Mouse (Mus musculus) heart, embryonic 13.5 days (tissue): Measurements from ENCODE around the gene Spg7. TPM values are rescaled to one million over a fixed set of nuclear protein-coding genes. Genes with fewer than 3 reads are reported as not detected.

ENCODE experiments used
- ATAC-seq: fragments of 200-750 bp; cut with Nextera tagmentation; 2 replicates; pipeline ENCODE4 v1.8.0; 2017; ENCODE audit warnings: moderate TSS enrichment; ENCODE audit not compliant: insufficient number of reproducible peaks, low FRiP score, low TSS enrichment; ENCODE audit errors: extremely low read depth
- H3K27ac ChIP-seq: fragments of 300-500 bp; sonication (generic); replicated peaks from 2 replicates; pipeline ENCODE4 v1.5.1; 2015; ENCODE audit warnings: moderate library complexity, mild to moderate bottlenecking, inconsistent platforms
- H3K27me3 ChIP-seq: fragments of 300-500 bp; sonication (generic); replicated peaks from 2 replicates; pipeline ENCODE4 v1.6.1; 2015; ENCODE audit warnings: mild to moderate bottlenecking, inconsistent platforms
- H3K36me3 ChIP-seq: fragments of 300-500 bp; sonication (generic); 2 replicates; pipeline ENCODE4 v1.6.1; 2015; ENCODE audit warnings: mild to moderate bottlenecking, inconsistent platforms
- H3K4me1 ChIP-seq: fragments of 300-500 bp; sonication (generic); 2 replicates; pipeline ENCODE4 v1.6.1; 2015; ENCODE audit warnings: inconsistent platforms
- H3K4me2 ChIP-seq: fragments of 300-500 bp; sonication (generic); 2 replicates; pipeline ENCODE4 v1.6.1; 2015; ENCODE audit warnings: inconsistent platforms, mild to moderate bottlenecking, moderate library complexity
- H3K4me3 ChIP-seq: fragments of 300-500 bp; sonication (generic); 2 replicates; pipeline ENCODE4 v1.5.1; 2015; ENCODE audit warnings: moderate library complexity, mild to moderate bottlenecking, inconsistent platforms
- H3K9ac ChIP-seq: fragments of 300-500 bp; sonication (generic); 2 replicates; pipeline ENCODE4 v1.6.1; 2015; ENCODE audit warnings: inconsistent platforms, mild to moderate bottlenecking, moderate library complexity
- H3K9me3 ChIP-seq: fragments of 300-500 bp; sonication (generic); 2 replicates; pipeline ENCODE4 v1.6.1; 2016; ENCODE audit warnings: inconsistent platforms
- WGBS: fragments of 180-500 bp; shearing (Covaris S2); methylation state at CpG from one replicate; pipeline ENCODE4 v1.1.7; 2015; ENCODE audit warnings: mixed read lengths; 5-methylcytosine and 5-hydroxymethylcytosine counted together
- polyA plus RNA-seq: library from polyadenylated mRNA; unstranded; fragments of >200 nt; fragmentation: Nextera tagmentation; extraction: Ambion mirVana; gene quantifications from 2 replicates; pipeline ENCODE4 v1.2.1, GENCODE M21; 2015

The Spg7 gene
- polyA plus RNA-seq, result 62.2 and 62.7 TPM in 2 replicates

DNA sequence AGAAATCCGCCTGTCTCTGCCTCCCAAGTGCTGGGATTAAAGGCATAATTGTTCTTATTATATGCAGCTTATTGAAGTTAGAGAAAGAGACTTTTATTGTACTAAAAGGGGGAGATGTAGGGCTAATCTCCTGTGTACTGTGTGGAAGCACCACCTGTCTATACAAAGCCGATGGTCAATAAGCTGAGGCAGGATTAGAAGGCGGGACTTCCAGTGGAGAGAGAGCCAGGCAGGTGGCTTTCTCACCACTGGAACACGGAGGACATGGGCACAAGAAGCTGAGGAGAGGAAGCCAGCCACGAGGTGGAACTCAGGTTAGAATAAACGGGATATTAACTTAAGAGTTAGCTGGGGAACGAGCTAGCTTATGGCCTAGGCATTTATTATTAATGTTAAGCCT is at the start of gene Spg7:
Spg7 (plus strand) TSS at position 222 of the 400 bp plus-strand sequence.
- no peak within 1 kb of the TSS for H3K9ac ChIP-seq
- H3K4me1 ChIP-seq, result peaks cover 28% of the 10 kb centered on the region
- ATAC-seq, result no peak
- no peaks in the 10 kb centered on the region for H3K9me3 ChIP-seq
- no peaks in the 10 kb centered on the region for H3K27me3 ChIP-seq
- 74% methylated on average over 7 of the region's 7 CpGs for WGBS
- no peak within 1 kb of the TSS for H3K4me2 ChIP-seq
- H3K36me3 ChIP-seq, result peaks cover 11% of the 10 kb centered on the region
- H3K4me3 ChIP-seq, result no peak within 1 kb of the TSS
- H3K27ac ChIP-seq, result no peak within 1 kb of the TSS

DNA sequence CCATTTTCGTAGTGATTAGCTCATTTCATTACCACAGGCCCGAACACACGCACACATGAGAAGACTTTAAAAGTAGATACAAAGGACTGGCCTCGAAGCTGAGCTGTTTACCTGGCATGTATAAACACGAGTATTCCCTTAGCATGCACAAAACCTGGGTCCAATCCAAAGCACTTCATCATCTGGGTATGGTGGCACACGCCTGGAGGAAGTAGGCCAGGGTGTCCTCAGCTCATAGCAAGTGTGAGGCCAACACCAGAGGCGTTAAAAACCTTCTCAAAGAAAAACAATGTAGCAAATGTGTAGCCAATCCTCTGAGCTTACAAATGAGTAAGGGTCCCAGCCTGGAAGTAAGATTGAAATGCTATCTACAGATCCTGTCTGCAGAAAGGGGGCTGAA is 48.3 kb upstream of the Spg7 start:
- Histone ChIP-seq H3K4me3 (no peak overlapping the region), H3K36me3 (peaks cover 16% of the 10 kb centered on the region), H3K27ac (no peak overlapping the region), H3K9me3 (no peaks in the 10 kb centered on the region), H3K9ac (0 out of 2 replicates have a peak overlapping the region, but pooled peaks have one; percentile 33), H3K27me3 (no peaks in the 10 kb centered on the region), H3K4me1 (peaks cover 66% of the 10 kb centered on the region), H3K4me2 (no peak overlapping the region)
- 78% methylated on average over 7 of the region's 7 CpGs for WGBS
- ATAC-seq, result no peak

DNA sequence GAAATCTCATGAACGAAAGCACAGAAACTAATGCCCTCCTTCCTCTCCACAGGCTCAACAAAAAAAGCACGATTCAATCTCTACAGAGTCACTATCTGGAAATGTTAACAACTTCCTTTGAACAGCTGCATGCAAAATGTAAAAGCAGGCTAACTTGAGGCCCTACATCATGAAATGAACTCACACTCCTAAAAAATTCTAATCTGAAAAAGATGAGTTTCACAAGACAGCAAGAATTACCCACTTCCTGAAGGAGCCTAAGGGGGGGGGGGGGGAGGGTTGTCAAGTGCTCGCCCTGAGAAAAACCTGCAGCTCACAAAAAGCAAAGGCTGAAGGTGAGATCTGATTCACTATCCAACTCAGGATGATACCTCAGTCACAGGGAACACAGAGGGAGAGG is 47.7 kb upstream of the Spg7 start:
- H3K4me2 ChIP-seq, result no peak overlapping the region
- 41% methylated on average over 3 of the region's 3 CpGs for whole genome bisulfite sequencing
- peaks cover 11% of the 10 kb centered on the region for H3K36me3 ChIP-seq
- H3K9me3 ChIP-seq, result no peaks in the 10 kb centered on the region
- H3K4me3 ChIP-seq, result no peak overlapping the region
- ATAC-seq, result no peak
- no peak overlapping the region for H3K27ac ChIP-seq
- peaks cover 64% of the 10 kb centered on the region for H3K4me1 ChIP-seq
- H3K9ac ChIP-seq, result no peak overlapping the region
- H3K27me3 ChIP-seq, result no peaks in the 10 kb centered on the region

DNA sequence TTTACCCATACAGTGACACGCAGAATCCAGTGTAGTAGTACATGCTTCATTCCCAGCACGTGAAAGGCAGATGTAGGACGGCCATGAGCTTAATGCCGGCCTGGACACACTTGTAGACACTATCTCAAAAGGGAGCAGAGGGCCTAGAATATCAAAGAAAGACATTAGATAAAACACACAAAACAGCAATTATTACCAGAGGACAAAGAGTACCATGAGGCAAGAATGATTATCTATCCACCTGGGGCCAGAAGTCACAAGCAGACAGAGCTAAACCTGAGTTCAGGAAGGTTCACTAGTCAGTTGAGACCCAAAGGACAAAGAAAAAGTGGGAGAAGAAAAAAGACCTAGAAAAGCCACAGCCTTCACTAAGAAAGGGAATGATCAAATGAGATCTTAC is 45.6 kb upstream of the Spg7 start:
- H3K9ac ChIP-seq, result no peak overlapping the region
- no peaks in the 10 kb centered on the region for H3K27me3 ChIP-seq
- no peaks in the 10 kb centered on the region for H3K9me3 ChIP-seq
- no peak overlapping the region for H3K4me2 ChIP-seq
- H3K36me3 ChIP-seq, result peaks cover 11% of the 10 kb centered on the region
- H3K4me1 ChIP-seq, result peaks cover 77% of the 10 kb centered on the region
- WGBS, result 85% methylated on average over 4 of the region's 4 CpGs
- no peak overlapping the region for H3K4me3 ChIP-seq
- ATAC-seq, result no peak
- H3K27ac ChIP-seq, result no peak overlapping the region

DNA sequence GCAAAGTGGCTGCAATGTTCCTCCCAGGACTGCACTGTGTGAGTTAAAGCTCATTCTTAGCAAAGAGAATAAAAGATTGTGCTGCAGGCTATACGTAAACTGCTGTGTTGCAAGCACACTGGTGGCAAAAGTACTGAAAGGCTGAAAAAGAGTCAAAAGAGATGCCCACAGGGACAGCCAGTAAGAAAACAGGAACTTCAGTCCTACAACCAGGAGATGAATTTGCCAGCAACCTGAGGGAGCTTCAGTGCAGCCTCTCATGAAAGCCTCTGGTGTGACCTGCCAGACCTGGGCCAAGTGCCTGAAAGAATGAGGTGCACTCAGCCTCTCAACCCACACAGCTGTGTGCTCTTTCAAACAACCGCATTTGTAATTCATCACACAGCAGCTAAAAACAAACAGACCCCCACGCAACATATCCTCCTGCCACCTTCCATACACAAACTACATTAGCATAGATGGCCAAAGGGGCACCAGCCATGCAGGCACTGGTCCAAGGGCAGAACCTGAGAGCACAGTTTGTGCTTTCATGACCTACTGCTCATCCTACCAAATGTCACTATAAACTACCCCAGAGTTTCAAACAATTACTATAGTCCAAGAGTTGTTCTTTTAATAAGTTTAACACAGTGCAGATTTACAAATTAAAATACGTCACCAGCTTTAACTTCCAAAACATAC is 44.1 kb upstream of the Spg7 start:
- Histone ChIP-seq H3K27ac (no peak overlapping the region), H3K4me1 (peaks cover 88% of the 10 kb centered on the region), H3K27me3 (no peaks in the 10 kb centered on the region), H3K9me3 (no peaks in the 10 kb centered on the region), H3K9ac (no peak overlapping the region), H3K36me3 (peaks cover 6% of the 10 kb centered on the region), H3K4me2 (no peak overlapping the region), H3K4me3 (no peak overlapping the region)
- 70% methylated on average over 4 of the region's 4 CpGs for WGBS
- ATAC-seq, result no peak

DNA sequence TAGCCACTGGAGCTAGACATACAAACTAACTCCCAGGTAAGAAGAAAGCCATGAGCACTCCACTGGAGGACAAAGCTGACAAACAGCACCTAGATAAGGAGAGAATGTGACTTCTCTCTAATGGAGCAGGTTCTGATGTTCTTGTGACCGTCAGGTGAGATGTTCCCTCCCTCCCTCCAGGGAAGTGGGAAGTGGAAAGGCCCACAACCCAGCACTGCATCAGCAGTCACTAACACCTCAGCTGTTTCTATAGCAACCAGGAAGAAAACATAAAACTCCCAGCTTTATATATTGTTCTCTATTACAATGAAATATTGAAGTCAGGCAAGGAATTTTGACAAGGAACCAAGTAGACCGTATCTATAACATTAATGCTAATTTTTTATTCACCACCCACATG is 42.7 kb upstream of the Spg7 start:
- Histone ChIP-seq H3K4me1 (peaks cover 75% of the 10 kb centered on the region), H3K4me3 (no peak overlapping the region), H3K4me2 (no peak overlapping the region), H3K9ac (no peak overlapping the region), H3K27me3 (no peaks in the 10 kb centered on the region), H3K27ac (no peak overlapping the region), H3K9me3 (no peaks in the 10 kb centered on the region), H3K36me3 (peaks cover 11% of the 10 kb centered on the region)
- WGBS, result 66% methylated on average over 2 of the region's 2 CpGs
- ATAC-seq, result no peak

DNA sequence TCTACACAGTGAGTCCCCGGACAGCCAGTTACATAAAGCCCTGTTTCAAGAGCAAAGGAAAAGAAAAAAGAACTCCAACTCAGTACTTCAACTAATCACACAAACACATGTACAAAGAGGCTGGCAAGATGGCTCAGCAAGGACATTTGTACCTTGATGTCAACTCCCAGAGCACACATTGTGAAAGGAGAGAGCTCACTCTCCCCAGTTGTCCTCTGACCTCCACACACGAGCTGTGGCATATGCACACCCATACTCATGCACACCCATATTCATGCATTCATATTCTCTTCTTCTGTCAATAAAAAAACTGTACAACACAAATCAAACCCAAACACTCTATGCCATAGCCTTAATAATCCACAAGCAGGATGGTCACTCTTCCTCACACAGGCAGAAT is 41.9 kb upstream of the Spg7 start:
- Histone ChIP-seq H3K4me1 (peaks cover 69% of the 10 kb centered on the region), H3K36me3 (peaks cover 11% of the 10 kb centered on the region), H3K4me3 (no peak overlapping the region), H3K9ac (no peak overlapping the region), H3K27ac (peak overlapping the region; percentile 33; the same call in 1 of the 2 replicates), H3K9me3 (no peaks in the 10 kb centered on the region), H3K4me2 (no peak overlapping the region), H3K27me3 (no peaks in the 10 kb centered on the region)
- ATAC-seq, result no peak
- WGBS, result 63% methylated on average over 2 of the region's 2 CpGs

DNA sequence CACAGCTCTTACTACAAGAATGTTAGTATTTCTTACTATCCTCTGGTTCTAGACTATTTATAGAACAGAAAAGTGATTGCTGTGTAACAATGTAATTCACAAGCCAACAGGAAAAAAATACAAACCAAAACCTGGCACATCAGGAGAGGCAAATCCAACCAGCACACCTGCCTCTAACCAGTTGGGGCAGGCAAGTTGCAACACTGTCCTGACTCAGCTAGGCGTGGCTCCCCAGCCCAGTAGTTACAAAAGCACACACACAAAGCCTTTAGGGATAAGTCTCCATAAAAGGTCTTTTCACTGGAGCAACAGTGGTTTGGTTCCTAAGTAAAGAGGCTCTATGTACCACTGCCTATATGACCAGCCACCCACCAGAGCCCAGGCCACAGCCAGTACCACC is 41.5 kb upstream of the Spg7 start:
- 74% methylated on average over 1 of the region's 1 CpGs for WGBS
- H3K9me3 ChIP-seq, result no peaks in the 10 kb centered on the region

DNA sequence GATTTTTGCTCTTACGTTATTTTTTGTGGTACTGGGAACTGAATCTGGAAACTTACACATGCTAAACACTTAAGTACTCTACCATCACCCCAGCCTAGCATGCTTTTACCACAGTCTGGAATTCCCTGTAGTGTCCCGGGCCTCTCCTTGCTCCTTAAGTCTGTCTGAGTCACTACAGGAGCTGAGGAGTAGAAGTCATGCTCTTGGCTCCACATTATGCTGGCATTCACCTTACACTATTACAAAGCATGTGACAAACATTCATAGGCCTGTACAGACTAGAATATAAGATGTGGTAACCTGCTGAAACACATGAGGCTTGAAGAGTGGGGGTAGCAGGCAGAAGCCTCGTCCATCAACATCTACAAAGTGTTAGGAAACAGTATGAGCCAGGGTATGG is 40.0 kb upstream of the Spg7 start:
- Histone ChIP-seq H3K27me3 (no peaks in the 10 kb centered on the region), H3K4me3 (no peak overlapping the region), H3K4me2 (no peak overlapping the region), H3K27ac (no peak overlapping the region), H3K9ac (no peak overlapping the region), H3K4me1 (peaks cover 62% of the 10 kb centered on the region), H3K36me3 (peaks cover 5% of the 10 kb centered on the region; the same call in 1 of the 2 replicates), H3K9me3 (no peaks in the 10 kb centered on the region)
- 59% methylated on average over 3 of the region's 3 CpGs for WGBS
- no peak for ATAC-seq

More for the DNA sequence above, 41.5 kb upstream of the Spg7 start:
- Histone ChIP-seq H3K27me3 (no peaks in the 10 kb centered on the region), H3K9ac (peak overlapping the region; percentile 24; the same call in 1 of the 2 replicates), H3K4me3 (no peak overlapping the region), H3K4me1 (peaks cover 69% of the 10 kb centered on the region), H3K36me3 (peaks cover 11% of the 10 kb centered on the region), H3K27ac (peak overlapping the region; percentile 33), H3K4me2 (no peak overlapping the region)
- ATAC-seq, result no peak

DNA sequence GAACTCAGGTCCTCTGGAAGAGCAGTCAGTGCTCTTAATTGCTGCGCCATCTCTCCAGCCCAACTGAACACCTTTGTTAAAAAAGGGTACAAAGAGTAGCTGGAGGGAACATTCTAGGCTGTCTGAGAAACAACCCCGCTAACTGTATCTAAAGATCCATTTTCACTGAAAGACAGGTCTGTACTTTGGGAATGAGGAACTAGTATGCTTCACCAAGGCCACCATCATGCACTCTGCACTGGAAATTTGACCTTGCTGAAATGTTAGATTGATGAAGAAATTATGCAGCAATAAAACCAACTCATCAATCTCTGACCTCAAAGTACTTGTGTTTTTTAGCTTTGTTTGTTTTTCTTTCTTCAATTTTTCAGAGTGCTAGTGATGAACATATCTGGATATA is 38.5 kb upstream of the Spg7 start:
- Histone ChIP-seq H3K4me3 (no peak overlapping the region), H3K27me3 (no peaks in the 10 kb centered on the region), H3K36me3 (peaks cover 5% of the 10 kb centered on the region; the same call in 1 of the 2 replicates), H3K27ac (no peak overlapping the region), H3K4me2 (no peak overlapping the region), H3K9ac (no peak overlapping the region), H3K9me3 (no peaks in the 10 kb centered on the region), H3K4me1 (peaks cover 52% of the 10 kb centered on the region)
- no peak for ATAC-seq
- 93% methylated on average over 2 of the region's 2 CpGs for WGBS

DNA sequence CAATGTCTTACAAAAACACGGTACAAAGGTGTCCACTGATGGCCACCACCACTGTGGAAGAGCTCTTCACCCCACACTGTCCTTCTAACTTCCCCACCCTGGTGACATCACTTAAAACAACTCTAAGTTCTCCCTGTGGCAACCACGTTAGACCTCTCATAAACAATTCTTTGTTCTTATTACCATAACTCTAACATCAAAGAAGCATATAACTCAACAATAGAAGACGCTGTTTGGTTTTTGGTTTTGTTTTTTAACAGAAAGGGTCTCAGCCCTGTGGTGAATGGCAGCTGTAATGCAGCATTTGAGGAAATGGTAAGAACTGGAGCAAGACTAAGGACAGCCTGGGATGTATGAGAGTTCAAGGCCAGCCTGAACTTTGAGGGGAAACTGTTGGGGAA is 36.8 kb upstream of the Spg7 start:
- H3K4me2 ChIP-seq, result no peak overlapping the region
- H3K9ac ChIP-seq, result no peak overlapping the region
- H3K27ac ChIP-seq, result no peak overlapping the region
- H3K27me3 ChIP-seq, result no peaks in the 10 kb centered on the region
- peaks cover 5% of the 10 kb centered on the region; the same call in 1 of the 2 replicates for H3K36me3 ChIP-seq
- H3K4me3 ChIP-seq, result no peak overlapping the region
- no peaks in the 10 kb centered on the region for H3K9me3 ChIP-seq
- H3K4me1 ChIP-seq, result peaks cover 39% of the 10 kb centered on the region
- ATAC-seq, result no peak
- 85% methylated on average over 3 of the region's 3 CpGs for WGBS

DNA sequence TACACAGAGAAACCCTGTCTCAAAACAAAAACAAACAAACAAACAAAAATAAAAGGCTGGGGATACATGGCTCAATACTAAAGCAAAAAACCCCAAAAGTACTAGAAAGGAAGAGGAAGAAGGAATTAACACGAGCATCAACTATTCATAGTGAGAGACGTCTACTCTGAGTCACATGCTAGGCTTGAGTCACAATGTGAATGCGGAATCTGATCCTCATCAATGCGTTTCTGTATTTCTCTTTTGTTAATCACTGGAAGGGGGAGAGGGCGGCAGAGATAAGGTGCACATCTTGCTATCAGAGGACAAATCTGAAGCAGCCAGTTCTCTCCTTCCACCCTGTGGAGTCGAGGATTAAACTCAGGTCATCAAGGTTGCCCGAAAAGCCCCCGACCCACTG is 35.0 kb upstream of the Spg7 start:
- H3K27me3 ChIP-seq, result no peaks in the 10 kb centered on the region
- peaks cover 40% of the 10 kb centered on the region for H3K4me1 ChIP-seq
- H3K9ac ChIP-seq, result no peak overlapping the region
- no peak for ATAC-seq
- H3K9me3 ChIP-seq, result no peaks in the 10 kb centered on the region
- H3K27ac ChIP-seq, result no peak overlapping the region
- no peak overlapping the region for H3K4me3 ChIP-seq
- no peak overlapping the region for H3K4me2 ChIP-seq
- WGBS, result 84% methylated on average over 8 of the region's 8 CpGs
- H3K36me3 ChIP-seq, result peaks cover 5% of the 10 kb centered on the region; the same call in 1 of the 2 replicates
